Mouse (Mus musculus) cerebellum, adult 2 months (tissue): ENCODE data around the gene Birc2.

Experiments
- CTCF ChIP-seq: fragments of 200-500 bp; IDR thresholded peaks from 2 replicates; pipeline ENCODE4 v1.5.1; 2011; ENCODE audit warnings: low read depth, mild to moderate bottlenecking, control low read depth, low read length, moderate library complexity, borderline replicate concordance; ENCODE audit not compliant: insufficient read depth
- POLR2A ChIP-seq: fragments of 200-500 bp; IDR thresholded peaks from 2 replicates; pipeline ENCODE4 v1.6.1; 2011; ENCODE audit warnings: low read length, control low read depth, borderline replicate concordance; ENCODE audit not compliant: insufficient read depth

GRCm38 (mm10) chr9:7872775-7873439 lies 36.0 kb upstream of the Birc2 start, which contains the start of gene Birc3:
- TF ChIP-seq CTCF, result no peak
- TF ChIP-seq POLR2A, result no peak
